Mouse (Mus musculus) liver, embryonic 14.5 days (tissue): ENCODE results near the gene Cds2.

Experiments used
- CTCF ChIP-seq: IDR thresholded peaks from 2 replicates; pipeline ENCODE4 v1.5.1; 2016; ENCODE audit warnings: antibody characterized with exemption, low read depth, control low read depth
- EP300 ChIP-seq: IDR thresholded peaks from 2 replicates; pipeline ENCODE4 v1.6.1; 2016; ENCODE audit warnings: antibody characterized with exemption, low read depth

DNA sequence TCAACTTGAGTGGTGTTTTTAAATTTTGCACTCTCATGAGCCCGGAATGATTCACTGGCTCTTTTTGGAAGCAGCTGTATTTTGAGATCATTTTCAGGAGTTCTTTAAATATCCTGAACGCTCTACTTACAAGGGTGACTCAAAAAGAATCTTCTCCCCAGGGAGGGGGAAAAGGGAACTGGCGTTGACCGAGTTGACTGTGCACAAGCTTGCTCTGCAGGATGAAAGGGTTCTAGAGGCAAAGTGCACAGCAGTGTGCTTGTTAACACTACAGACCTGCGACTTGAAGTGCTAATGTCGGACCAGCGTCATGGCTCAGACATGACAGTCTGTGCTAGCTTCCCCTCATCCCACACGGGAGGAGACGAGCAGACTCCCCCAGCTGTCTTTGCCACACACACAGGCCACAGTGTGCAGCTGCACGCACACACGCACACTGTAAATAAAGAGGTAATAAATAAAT lies 41.3 kb upstream of the Cds2 start:
- TF ChIP-seq CTCF (no peak), EP300 (no peak)
